Mouse (Mus musculus) adrenal gland, postnatal 36 days (tissue): ENCODE measurements at regions not wholly inside any gene's neighbourhood (a gene's known extent, or its start where the extent isn't known, plus 50 kb on each side); places are given as distances from the start of the nearest gene placed in this dataset.
"Not testable (repeated sequence)": the region's sequence is repeated elsewhere in the genome, so short reads cannot be mapped to it uniquely, and the experiment has no call there.

Experiments used
- DNase-seq, 2 experiments: peaks; one replicate each; pipeline ENCODE4 v3.0.0; 2021; ENCODE audit warnings: mixed read lengths in 1 of 2

- not testable (repeated sequence) for DNase-seq
Observed at GRCm38 (mm10) chr16:21102033-21102432, 51.8 kb downstream of the Teddm3 start.

- not testable (repeated sequence) for DNase-seq
Observed at GRCm38 (mm10) chr16:21100126-21100525, 53.7 kb downstream of the Teddm3 start.

DNA sequence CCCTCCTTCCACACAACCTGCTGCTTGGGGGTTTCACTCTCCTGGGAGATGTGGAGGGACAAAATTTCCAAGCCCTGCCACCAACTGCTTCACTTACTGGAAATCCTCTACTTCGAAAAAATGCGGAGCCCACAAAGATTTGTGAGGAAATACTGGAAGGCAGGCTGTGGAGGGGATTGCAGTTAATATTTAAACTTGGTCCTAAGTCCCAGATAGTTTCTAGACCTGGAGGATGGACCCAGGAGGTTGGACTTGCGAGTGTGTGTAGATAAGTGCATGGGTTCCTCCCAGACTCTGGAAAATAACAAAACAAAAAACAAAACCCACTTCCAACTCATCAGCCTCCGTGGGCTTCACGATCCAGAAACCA, 79.0 kb downstream of the Teddm3 start:
- DNase-seq: no peak

DNA sequence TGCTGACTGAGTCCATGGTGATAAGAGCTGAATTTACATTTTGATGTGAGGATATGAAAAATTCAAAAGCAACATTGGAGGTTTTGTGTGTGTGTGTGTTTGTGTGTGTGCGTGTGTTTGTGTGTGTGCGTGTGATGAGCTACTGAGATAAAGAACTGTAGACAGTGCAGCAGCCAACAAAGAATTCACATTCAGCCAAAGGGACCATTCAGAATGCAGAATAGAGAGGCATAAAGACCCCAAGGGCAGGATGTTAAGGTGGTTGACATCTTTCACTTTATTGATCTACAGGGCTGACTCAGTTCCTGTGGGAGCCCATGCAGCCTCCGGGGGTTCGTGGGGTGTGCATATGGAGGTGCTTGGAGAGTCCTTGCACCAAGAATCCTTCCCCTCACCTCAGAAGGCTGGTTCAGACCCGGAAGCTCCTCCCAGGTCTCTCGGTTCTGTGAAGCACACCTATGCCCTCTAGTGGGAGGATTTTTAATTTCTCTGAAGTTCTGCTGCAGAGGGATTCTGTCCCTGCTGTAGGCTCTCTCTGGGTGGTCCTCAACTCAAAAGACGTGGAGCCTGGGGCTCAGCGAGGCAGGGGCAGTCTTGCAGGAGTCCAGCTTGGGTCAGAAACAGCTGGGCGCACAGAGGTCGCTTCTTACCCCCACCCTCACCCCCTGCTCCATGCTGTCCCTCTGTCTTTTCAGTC, 79.6 kb downstream of the Teddm3 start:
- not testable (repeated sequence) for DNase-seq

GRCm38 (mm10) chr16:21060211-21060610, 93.6 kb downstream of the Teddm3 start:
- DNase-seq: peak; percentile 25 to 40

GRCm38 (mm10) chr16:21054772-21055171, 99.0 kb downstream of the Teddm3 start:
- no peak for DNase-seq

- not testable (repeated sequence) for DNase-seq
Observed at GRCm38 (mm10) chr16:21022087-21022486, 131.7 kb downstream of the Teddm3 start.

DNA sequence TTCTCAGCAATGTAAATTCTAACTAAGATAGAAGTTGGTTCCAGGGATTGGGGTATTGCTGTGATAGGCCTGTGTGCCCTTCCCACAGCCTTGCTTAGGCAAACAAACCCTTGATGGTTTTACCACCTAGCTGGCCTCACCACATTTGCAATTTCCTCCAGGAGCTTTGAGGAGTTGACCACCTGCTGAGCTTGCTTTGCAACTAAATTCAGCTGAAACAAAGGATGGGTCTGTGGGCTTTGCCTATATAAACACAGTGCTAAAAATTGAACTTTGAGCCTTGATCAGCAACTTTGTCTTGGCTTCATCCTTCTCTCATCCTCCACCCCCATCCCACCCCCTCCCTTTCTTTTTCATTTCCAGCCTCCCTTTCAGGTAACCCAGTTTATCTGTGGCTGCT, 148.9 kb downstream of the Teddm3 start:
- no peak for DNase-seq

- DNase-seq: no peak
Observed at GRCm38 (mm10) chr16:21001126-21001525, 152.7 kb downstream of the Teddm3 start.

DNA sequence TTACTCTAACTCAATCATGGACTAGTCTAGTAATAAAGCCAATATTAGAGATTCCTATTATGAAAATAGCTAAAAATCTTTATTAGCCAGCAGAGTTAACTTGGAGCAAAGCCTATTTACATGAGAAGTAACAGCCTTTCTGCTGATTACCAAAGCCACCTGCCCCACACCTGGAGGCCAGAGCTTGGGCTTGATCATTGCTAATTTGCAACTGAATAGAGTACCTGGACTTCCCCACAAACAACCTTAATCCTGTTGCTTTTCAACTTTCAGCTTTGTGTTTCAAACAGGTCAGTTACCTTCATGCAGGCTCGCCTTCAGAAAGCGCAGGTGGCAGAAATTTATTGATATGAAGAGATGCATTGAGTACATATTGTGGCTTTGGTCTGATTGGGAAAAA, 163.3 kb downstream of the Teddm3 start:
- DNase-seq: no peak

GRCm38 (mm10) chr16:20975406-20975805, 178.4 kb downstream of the Teddm3 start:
- no peak for DNase-seq

GRCm38 (mm10) chr16:20972442-20972841, 181.4 kb downstream of the Teddm3 start:
- no peak for DNase-seq

DNA sequence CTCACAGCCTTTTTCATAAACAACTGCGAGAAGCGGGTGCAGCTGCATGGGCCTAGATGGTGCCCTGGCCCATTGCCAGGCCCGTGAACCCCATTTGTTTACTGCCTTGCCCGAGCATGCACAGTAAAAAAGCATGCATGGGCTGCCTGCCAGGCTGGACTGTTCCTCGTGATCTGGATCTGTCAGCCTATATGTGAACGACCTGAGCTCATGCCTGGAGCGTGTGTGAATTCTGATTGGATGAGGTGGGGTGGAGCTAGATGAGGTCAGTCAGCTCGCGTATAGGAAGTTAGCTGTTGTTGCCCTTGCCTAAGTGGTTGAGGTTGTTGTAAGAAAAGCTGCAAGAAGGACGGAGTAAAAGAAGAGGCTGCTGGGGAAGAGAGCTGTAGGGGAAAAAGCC, 194.9 kb downstream of the Teddm3 start:
- no peak for DNase-seq

- DNase-seq: no peak
Observed at GRCm38 (mm10) chr16:20936722-20937121, 202.4 kb upstream of the Thpo start.

GRCm38 (mm10) chr16:20934846-20935245, 200.5 kb upstream of the Thpo start:
- DNase-seq: not testable (repeated sequence)

DNA sequence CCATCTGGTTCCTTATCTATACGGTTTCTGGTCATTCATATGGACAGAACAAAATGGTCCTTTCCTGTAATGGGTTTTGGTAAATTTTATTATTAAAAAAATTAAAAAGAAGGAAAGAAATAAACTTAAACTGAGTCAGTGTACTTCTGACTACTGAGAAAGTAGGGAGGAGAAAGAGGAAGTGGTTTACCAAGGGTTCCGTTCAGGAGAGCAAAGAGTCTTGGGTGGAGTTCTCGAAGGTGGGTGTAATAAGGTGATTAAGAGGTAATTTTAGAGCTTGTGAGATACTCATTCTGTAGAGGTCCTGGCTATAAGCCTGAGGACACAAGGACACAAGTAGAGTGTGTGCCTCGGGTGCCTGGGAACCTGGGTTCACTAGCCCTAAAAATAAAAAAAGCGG, 195.7 kb upstream of the Thpo start:
- DNase-seq: not testable (repeated sequence)

DNA sequence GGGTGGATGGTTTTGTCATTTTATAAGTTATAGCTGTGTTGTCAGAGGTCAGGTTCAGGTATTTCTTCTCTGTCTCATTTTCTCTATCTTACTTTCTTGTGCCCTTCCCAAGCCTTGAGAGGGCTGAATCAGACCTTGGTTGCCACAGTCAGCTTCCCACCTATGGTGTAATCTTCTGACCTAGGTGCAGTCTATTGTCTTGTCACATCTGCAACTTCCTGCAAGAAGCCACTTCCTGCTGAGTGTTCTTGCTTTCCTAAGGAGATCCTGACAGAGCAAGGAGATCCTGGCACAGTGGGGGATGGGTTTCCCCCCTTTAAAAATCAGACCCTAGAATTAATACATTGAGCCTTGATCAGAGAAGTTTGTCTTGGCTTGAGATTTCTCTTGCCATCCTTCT, 191.5 kb upstream of the Thpo start:
- DNase-seq: not testable (repeated sequence)

DNA sequence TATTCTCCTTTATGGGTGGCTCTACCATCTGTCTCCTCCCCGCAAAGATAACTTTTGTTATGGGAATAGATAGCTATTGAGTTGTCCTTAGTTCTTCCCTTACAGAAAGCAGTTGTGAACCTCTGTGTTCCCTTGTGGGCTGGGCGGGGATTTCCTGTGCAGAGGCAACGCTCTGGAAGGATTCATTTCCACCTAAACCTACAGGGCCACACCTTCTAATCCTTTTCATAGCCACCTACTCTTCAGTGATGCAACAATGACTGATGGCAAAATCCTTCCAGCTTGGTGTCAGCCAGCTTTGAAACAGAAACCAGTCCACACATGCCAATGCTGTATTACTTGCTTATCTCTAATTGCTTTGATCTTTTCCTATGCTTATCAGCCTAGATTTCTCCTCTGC, 176.6 kb upstream of the Thpo start:
- not testable (repeated sequence) for DNase-seq

- DNase-seq: not testable (repeated sequence)
Observed at GRCm38 (mm10) chr16:20908467-20909351, 174.4 kb upstream of the Thpo start.

- DNase-seq: peak in 1 of 2 experiments; percentile 16
Observed at GRCm38 (mm10) chr16:20895734-20896133, 161.4 kb upstream of the Thpo start.

GRCm38 (mm10) chr16:20871726-20872125, 137.4 kb upstream of the Thpo start:
- no peak for DNase-seq

DNA sequence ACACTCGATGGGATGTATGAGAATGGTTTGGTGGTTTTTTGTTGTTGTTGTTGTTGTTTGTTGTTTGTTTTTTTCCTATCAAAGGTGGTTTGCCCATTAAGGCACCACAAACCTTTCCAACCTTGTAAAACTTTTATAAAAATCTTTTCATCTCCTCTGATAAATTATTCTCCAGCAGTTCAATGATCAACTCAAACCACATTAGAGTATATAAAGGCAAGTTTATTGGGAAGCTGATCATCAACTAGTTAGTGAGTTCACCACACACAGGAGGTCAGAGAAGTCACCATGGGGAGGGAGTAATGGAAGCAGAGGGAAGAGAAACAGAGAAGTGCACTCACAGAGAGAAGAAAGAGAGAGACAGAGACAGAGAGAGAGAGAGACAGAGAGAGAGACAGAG, 132.5 kb upstream of the Thpo start:
- no peak for DNase-seq

- DNase-seq: no peak
Observed at GRCm38 (mm10) chr16:20861256-20861655, 126.9 kb upstream of the Thpo start.
